Comparison of ENCODE assay signal across 9 mouse cellular contexts in genomic region chr10:99298328-99299295, GRCm38 (mm10). TPM values are rescaled to one million over a fixed set of nuclear protein-coding genes. Genes with fewer than 3 reads are reported as not detected.
DNase-seq lines count a peak whose midpoint lies in the region; ATAC-seq lines count a peak whose summit lies in the region.
"Had no signal": no experiment of that assay in that cellular context is flagged by ENCODE, and none has a peak within 500 bp of the region (broad histone marks: within the 10 kb centered on the region; RNA-seq: fewer than 3 reads in every experiment).

No protein-coding gene starts in this region.

- H3K36me3 ChIP-seq in embryonic facial prominence, embryonic 13.5 days = no peaks in the 10 kb centered on the region

- H3K4me2 ChIP-seq in embryonic facial prominence, embryonic 13.5 days = peak overlapping the region; percentile 9; the same call in 1 of the 2 replicates

- 28% methylated on average over 18 of the region's 18 CpGs for WGBS in embryonic facial prominence, embryonic 13.5 days

- 0 out of 2 replicates have a peak overlapping the region, but pooled peaks have one; percentile 16 for H3K9ac ChIP-seq in embryonic facial prominence, embryonic 13.5 days

- no peak overlapping the region for H3K4me3 ChIP-seq in embryonic facial prominence, embryonic 13.5 days

- H3K27me3 ChIP-seq in embryonic facial prominence, embryonic 13.5 days = no peaks in the 10 kb centered on the region
- H3K27me3 ChIP-seq: Patski had no signal

- no peak for ATAC-seq in embryonic facial prominence, embryonic 13.5 days (ENCODE audit: insufficient number of reproducible peaks, insufficient read depth, low FRiP score, low TSS enrichment, low read depth)
- ATAC-seq in CD4-positive, CD25-positive, alpha-beta regulatory T cell, adult 4 months = no peak
- ATAC-seq: Patski had no signal

- H3K4me1 ChIP-seq in embryonic facial prominence, embryonic 13.5 days = peaks cover 13% of the 10 kb centered on the region

- no peak overlapping the region for H3K27ac ChIP-seq in embryonic facial prominence, embryonic 13.5 days

- no peaks in the 10 kb centered on the region for H3K9me3 ChIP-seq in embryonic facial prominence, embryonic 13.5 days

- DNase-seq in ES-CJ7 (ENCODE audit: low read depth, low spot score) = peak; percentile 74
- peak; percentile 86 for DNase-seq in hindlimb bud, embryonic 11.5 days (ENCODE audit: extremely low spot score, low read depth, low spot score)
- DNase-seq in lung, postnatal 36 days = peak; percentile 89
- no peak for DNase-seq in ovary, postnatal 14 days (ENCODE audit: low spot score)
- no peak for DNase-seq in T-cell, adult 2 months (ENCODE audit: low spot score)
- DNase-seq in left cerebral cortex, adult 18-20 months (ENCODE audit: low spot score in 2 of 2) = no peak

RNA-seq across cellular contexts. Expression of gene Dusp6, which starts 35.6 kb away (rescaled TPM):
- polyA plus RNA-seq in embryonic facial prominence, embryonic 13.5 days (2015; fragmentation: Nextera tagmentation; extraction: Ambion mirVana) = 61.9 and 73.3 TPM in 2 replicates
- polyA plus RNA-seq in CD4-positive, CD25-positive, alpha-beta regulatory T cell, adult 4 months (2017; shearing (Covaris generic)) = 10 to 100 TPM; 23.4 to 38.0 TPM
- total RNA-seq in left cerebral cortex, adult 18-20 months (2021) = 100 to 1,000 TPM; 103 to 116 TPM

Comparison
In these comparisons a context has a peak if more than half of its experiments do, and no peak if none do; other contexts are left out.
1. DNase-seq: peak in ES-CJ7 (single experiment), hindlimb bud, embryonic 11.5 days (single experiment) and lung, postnatal 36 days (single experiment); none in ovary, postnatal 14 days (single experiment), T-cell, adult 2 months (single experiment) and left cerebral cortex, adult 18-20 months (0 of 2).